Mouse (Mus musculus) midbrain, embryonic 15.5 days (tissue): ENCODE measurements at regions not wholly inside any gene's neighbourhood (a gene's known extent, or its start where the extent isn't known, plus 50 kb on each side); places are given as distances from the start of the nearest gene placed in this dataset.
"Not testable (repeated sequence)": the region's sequence is repeated elsewhere in the genome, so short reads cannot be mapped to it uniquely, and the experiment has no call there.

Source experiments
- ATAC-seq: fragments of 200-750 bp; cut with Nextera tagmentation; replicated peaks from 2 replicates; pipeline ENCODE4 v1.8.0; 2017; ENCODE audit warnings: moderate TSS enrichment
- H3K27ac ChIP-seq: fragments of 300-500 bp; sonication (generic); 2 replicates; pipeline ENCODE4 v1.5.1; 2015; ENCODE audit warnings: mild to moderate bottlenecking, inconsistent platforms
- H3K27me3 ChIP-seq: fragments of 300-500 bp; sonication (generic); replicated peaks from 2 replicates; pipeline ENCODE4 v1.6.1; 2015; ENCODE audit warnings: inconsistent platforms
- H3K36me3 ChIP-seq: fragments of 300-500 bp; sonication (generic); replicated peaks from 2 replicates; pipeline ENCODE4 v1.6.1; 2015; ENCODE audit warnings: inconsistent platforms
- H3K4me1 ChIP-seq: fragments of 300-500 bp; sonication (generic); 2 replicates; pipeline ENCODE4 v1.6.1; 2015; ENCODE audit warnings: inconsistent platforms
- H3K4me2 ChIP-seq: fragments of 300-500 bp; sonication (generic); 2 replicates; pipeline ENCODE4 v1.6.1; 2015; ENCODE audit warnings: inconsistent platforms, mild to moderate bottlenecking, moderate library complexity
- H3K4me3 ChIP-seq: fragments of 300-500 bp; sonication (generic); 2 replicates; pipeline ENCODE4 v1.5.1; 2015; ENCODE audit warnings: mild to moderate bottlenecking, inconsistent platforms
- H3K9ac ChIP-seq: fragments of 300-500 bp; sonication (generic); 2 replicates; pipeline ENCODE4 v1.6.1; 2015; ENCODE audit warnings: mild to moderate bottlenecking, inconsistent platforms
- H3K9me3 ChIP-seq: fragments of 300-500 bp; sonication (generic); 2 replicates; pipeline ENCODE4 v1.6.1; 2016; ENCODE audit warnings: inconsistent platforms
- WGBS: fragments of 180-500 bp; shearing (Covaris S2); methylation state at CpG from one replicate; pipeline ENCODE4 v1.1.7; 2015; ENCODE audit warnings: mixed read lengths; 5-methylcytosine and 5-hydroxymethylcytosine counted together

DNA sequence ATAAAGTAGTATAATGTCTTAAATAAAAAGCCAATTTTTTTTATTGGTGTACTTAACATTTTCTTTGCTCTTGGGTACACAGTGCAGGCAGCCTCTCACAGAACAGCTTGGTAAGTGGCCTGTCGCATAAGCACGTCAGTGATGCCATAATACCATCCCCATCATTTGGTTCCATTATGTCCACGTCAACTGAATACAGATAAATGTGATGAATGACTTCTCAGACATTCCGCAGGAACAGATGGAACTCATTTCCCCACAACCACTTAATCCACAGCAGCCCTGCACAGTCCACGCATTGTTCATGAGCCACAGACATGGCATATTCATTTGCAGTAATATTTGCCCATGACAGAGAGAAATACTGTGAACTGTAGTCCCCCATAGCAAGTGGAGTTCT, 127.6 kb upstream of the Dlgap1 start:
- no peak overlapping the region for H3K27ac ChIP-seq
- H3K4me2 ChIP-seq = no peak overlapping the region
- no peaks in the 10 kb centered on the region for H3K4me1 ChIP-seq
- no peaks in the 10 kb centered on the region for H3K36me3 ChIP-seq
- H3K4me3 ChIP-seq = no peak overlapping the region
- no peak for ATAC-seq
- 66% methylated on average over 5 of the region's 5 CpGs for WGBS
- no peak overlapping the region for H3K9ac ChIP-seq
- H3K9me3 ChIP-seq = no peaks in the 10 kb centered on the region
- H3K27me3 ChIP-seq = no peaks in the 10 kb centered on the region

DNA sequence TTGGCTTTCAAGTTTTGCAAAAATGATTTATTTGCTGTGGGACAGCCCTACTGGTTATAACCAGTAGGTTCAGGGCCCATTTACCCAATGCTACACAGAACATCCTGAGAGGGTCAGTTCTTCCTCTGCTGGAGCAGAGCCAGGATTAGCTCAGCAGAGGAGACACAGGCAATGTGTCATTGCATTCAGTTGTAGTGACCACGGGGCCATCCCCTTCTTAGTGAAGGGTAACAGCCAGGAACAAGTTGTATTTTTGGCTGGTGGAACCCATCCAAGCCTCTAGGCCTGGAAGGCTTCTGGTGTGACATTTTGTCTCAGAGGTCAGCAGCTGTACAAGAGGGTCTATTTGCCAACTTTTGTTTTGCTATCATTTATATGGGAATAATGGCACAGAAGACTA, 120.6 kb upstream of the Dlgap1 start:
- WGBS = 69% methylated on average over 1 of the region's 1 CpGs
- H3K4me2 ChIP-seq = no peak overlapping the region
- no peaks in the 10 kb centered on the region for H3K9me3 ChIP-seq
- no peaks in the 10 kb centered on the region for H3K36me3 ChIP-seq
- no peaks in the 10 kb centered on the region for H3K4me1 ChIP-seq
- no peak overlapping the region for H3K27ac ChIP-seq
- no peaks in the 10 kb centered on the region for H3K27me3 ChIP-seq
- H3K4me3 ChIP-seq = no peak overlapping the region
- ATAC-seq = no peak
- no peak overlapping the region for H3K9ac ChIP-seq

DNA sequence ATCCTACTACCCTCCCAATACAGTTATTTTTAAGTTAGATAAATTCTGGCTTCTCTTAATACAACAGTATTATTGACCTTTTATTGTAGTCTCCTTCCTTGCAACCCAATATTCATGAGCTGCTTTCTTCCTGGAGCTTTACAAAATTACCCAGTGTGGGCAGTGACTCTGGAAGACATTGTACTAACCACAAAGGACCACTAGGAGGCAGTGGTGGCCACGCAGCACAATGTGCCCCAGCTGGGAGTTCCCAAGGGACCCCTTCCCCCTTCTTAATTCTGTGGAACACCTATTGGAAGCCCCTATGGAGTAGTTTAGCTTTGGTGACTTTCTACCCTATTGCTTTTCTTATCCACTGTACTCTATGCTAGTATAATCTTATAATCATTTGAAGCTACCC, 118.8 kb upstream of the Dlgap1 start:
- no peaks in the 10 kb centered on the region for H3K4me1 ChIP-seq
- no peak for ATAC-seq
- H3K4me2 ChIP-seq = no peak overlapping the region
- H3K27me3 ChIP-seq = no peaks in the 10 kb centered on the region
- 26% methylated on average over 1 of the region's 1 CpGs for WGBS
- H3K9me3 ChIP-seq = no peaks in the 10 kb centered on the region
- no peak overlapping the region for H3K4me3 ChIP-seq
- H3K36me3 ChIP-seq = no peaks in the 10 kb centered on the region
- H3K9ac ChIP-seq = no peak overlapping the region
- no peak overlapping the region for H3K27ac ChIP-seq

DNA sequence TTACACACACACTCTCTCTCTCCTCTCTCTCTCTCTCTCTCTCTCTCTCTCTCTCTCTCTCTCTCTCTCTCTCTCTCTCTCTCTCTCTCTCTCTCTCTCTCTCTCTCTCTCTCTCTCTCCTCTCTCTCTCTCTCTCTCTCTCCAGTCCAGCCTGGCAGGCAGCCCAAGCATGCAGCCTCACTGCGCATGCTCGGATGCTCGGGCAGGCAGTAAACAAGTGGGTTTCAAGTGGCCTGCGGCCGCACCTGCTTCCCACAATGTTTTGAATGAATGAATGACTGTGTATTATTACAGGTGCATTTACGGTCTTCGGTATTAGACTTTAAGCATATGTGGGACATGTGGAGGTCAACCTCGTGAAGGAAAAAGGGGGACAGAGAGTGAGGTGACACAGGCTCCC, 88.9 kb upstream of the Dlgap1 start:
- H3K4me1 ChIP-seq, H3K9ac ChIP-seq: not testable (repeated sequence)
- 91% methylated on average over 8 of the region's 8 CpGs for WGBS

DNA sequence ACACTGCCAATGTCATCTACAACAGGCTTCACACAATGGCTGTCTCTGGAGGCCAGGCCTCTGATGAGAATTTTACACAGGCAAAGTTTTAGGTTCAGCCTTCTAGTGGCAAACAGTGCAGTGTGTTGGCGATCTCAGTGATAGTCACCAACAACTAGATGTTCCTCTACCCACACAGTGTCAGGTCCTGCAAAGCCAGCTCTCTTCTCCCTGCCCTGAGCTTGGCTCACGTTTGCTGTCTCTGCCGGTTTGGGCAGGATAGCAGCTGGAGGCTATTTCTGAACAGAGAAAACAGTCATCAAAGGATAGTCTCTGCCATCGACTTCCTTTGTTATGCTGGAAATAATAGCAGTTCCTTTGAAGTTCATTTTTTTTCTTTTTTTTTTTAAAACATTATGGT, 74.9 kb upstream of the Dlgap1 start:
- Histone ChIP-seq H3K4me1 (no peaks in the 10 kb centered on the region), H3K9me3 (no peaks in the 10 kb centered on the region), H3K9ac (no peak overlapping the region), H3K36me3 (no peaks in the 10 kb centered on the region), H3K27me3 (no peaks in the 10 kb centered on the region), H3K27ac (no peak overlapping the region), H3K4me2 (no peak overlapping the region), H3K4me3 (no peak overlapping the region)
- peak; percentile 56; the same call in 1 of the 2 replicates for ATAC-seq
- WGBS = 62% methylated on average over 4 of the region's 4 CpGs

More for the DNA sequence above, 88.9 kb upstream of the Dlgap1 start:
- H3K27me3 ChIP-seq, H3K36me3 ChIP-seq, H3K4me3 ChIP-seq, ATAC-seq, H3K27ac ChIP-seq, H3K9me3 ChIP-seq, H3K4me2 ChIP-seq: not testable (repeated sequence)
